Mouse (Mus musculus) cerebellum, postnatal 14 days (tissue): ENCODE results near the gene Il17rc.
A peak's percentile ranks its signal among the peaks of the same experiment; 100 is the strongest.

Source experiments
- DNase-seq, 2 experiments: peaks; one replicate each; pipeline ENCODE4 v3.0.0; 2021; ENCODE audit warnings: mixed read lengths in 2 of 2

Gene Il17rc

GRCm38 (mm10) chr6:113455007-113455406 is 16.2 kb upstream of the Il17rc start:
- DNase-seq: no peak

DNA sequence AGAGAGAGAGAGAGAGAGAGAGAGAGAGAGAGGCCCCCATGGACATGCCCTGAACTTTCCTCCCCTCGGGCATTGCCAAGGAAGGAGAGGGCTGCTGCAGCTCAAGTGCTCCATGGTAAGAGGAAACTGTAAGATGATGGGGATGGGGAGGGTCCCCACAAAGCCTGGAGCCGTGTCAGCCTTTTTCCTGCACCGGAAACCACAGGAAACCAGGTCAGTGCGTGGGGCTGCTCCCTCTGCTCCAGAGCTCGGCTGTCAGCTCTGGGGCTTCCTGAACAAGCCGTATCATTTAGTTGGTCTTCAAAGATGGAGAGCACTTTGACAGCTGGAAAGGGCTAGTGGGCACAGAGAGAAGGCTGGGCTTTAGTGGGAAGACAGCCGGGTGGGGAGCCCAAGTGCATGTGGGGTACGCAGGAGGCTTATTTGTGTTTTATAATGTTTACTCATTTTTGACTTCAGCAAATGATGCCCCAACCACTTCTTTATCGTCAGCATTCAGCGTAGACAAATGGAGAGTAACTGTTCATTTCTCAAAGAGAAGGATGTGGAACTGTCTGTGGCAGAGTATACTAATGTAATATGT is 13.2 kb upstream of the Il17rc start, which contains the start of gene Il17re:
Gene Il17re (plus strand): TSS at position 533 of the 583 bp plus-strand sequence.
- DNase-seq: no peak

DNA sequence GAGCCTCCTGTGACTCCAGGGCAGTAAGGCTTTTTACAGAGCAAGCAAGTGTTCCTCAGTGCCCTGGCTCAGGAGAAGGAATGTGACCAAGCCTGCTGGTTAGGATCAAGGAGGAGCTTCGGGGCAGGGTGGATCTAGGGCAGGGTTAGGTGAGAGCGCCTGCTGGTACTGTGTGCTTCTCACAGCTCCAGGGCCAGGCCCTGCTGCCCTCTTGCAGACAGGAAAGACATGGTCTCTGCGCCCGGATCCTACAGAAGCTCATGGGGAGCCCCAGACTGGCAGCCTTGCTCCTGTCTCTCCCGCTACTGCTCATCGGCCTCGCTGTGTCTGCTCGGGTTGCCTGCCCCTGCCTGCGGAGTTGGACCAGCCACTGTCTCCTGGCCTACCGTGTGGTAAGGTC is 12.6 kb upstream of the Il17rc start:
- DNase-seq: peak; percentile 53 to 56

DNA sequence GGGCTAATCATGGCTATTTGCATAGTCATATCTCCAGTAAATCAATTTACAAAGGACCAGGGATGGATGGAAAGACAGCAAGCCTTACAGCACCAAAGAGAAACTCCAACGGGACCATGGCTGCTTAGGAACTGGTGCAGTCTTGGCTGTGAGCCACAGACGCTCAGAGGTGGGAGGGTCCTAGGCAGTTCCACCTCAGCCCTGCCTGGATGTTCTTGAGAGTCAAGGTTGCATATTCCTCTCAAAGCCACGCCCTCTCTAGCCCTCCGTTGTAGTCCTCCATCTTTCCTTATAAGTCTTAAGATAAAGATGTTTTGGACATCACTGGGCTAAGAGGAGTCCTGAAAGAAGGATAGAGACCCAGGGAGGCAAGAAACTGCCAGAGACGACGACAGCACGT is 7.2 kb upstream of the Il17rc start:
- DNase-seq: no peak

DNA sequence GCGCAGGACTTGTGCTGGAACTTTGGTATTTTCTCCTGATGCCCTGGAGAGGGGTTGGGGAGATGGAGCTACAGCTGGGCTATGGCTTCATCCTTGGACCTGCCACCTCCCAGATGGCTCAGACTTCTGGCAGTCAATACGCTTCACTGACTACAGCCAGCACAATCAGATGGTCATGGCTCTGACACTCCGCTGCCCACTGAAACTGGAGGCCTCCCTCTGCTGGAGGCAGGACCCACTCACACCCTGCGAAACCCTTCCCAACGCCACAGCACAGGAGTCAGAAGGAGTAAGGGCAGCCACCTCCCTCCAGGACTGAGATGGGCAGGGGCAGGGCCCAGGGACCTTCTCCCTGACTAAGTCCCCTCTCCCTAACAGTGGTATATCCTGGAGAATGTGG is 5.6 kb upstream of the Il17rc start:
- DNase-seq: peak; percentile 65 to 75

- no peak for DNase-seq
These were observed 2.7 kb upstream of the Il17rc start for GRCm38 (mm10) chr6:113468512-113468911.

- peak; percentile 77 to 87 for DNase-seq
These were observed 2.2 kb upstream of the Il17rc start for GRCm38 (mm10) chr6:113469021-113469420.

DNA sequence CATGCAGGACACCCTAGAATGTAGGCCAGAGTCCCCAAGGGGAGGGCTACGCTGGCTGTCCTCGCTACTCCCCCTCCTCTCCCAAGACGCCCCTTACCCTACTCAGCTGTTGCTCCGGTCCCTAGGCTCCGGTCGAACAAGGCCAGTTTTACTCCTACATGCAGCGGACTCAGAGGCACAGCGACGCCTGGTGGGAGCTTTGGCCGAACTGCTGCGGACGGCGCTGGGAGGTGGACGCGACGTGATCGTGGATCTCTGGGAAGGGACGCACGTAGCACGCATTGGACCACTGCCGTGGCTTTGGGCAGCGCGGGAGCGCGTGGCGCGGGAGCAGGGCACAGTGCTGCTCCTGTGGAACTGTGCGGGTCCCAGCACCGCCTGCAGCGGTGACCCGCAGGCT is 1.8 kb upstream of the Il17rc start:
- peak; percentile 86 to 93 for DNase-seq

DNA sequence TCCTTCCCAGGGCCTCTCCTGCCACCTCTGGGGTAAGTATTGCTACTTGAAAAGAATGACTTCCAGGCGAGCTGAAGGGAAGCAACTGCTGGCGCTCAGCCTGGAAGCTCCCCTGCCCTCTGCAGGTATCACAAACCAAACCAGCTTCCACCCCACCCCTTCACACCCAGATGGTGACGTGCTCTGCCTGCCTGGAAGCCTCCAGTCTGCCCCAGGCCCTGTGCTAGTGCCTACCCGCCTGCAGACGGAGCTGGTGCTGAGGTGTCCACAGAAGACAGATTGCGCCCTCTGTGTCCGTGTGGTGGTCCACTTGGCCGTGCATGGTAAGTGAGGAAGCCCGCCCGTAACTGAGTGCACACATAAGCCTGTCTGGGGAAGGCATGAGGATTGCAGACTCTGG is 834 bp downstream of the Il17rc start:
- no peak for DNase-seq

- DNase-seq: no peak
These were observed 2.0 kb downstream of the Il17rc start for GRCm38 (mm10) chr6:113473246-113473645.

GRCm38 (mm10) chr6:113473715-113474114 is 2.5 kb downstream of the Il17rc start:
- no peak for DNase-seq

- DNase-seq: no peak
These were observed 6.1 kb downstream of the Il17rc start for GRCm38 (mm10) chr6:113477353-113477752.

DNA sequence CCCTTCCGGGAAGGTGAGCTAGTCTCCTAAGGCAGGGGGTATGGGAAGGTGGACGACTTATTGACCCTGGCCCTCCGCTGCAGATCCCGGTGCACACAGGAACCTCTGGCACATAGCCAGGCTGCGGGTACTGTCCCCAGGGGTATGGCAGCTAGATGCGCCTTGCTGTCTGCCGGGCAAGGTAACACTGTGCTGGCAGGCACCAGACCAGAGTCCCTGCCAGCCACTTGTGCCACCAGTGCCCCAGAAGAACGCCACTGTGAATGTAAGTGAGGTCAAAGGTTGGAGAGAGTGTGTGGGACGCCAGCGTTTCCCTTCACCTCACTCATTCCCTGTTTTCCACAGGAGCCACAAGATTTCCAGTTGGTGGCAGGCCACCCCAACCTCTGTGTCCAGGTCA is 7.7 kb downstream of the Il17rc start:
- no peak for DNase-seq

DNA sequence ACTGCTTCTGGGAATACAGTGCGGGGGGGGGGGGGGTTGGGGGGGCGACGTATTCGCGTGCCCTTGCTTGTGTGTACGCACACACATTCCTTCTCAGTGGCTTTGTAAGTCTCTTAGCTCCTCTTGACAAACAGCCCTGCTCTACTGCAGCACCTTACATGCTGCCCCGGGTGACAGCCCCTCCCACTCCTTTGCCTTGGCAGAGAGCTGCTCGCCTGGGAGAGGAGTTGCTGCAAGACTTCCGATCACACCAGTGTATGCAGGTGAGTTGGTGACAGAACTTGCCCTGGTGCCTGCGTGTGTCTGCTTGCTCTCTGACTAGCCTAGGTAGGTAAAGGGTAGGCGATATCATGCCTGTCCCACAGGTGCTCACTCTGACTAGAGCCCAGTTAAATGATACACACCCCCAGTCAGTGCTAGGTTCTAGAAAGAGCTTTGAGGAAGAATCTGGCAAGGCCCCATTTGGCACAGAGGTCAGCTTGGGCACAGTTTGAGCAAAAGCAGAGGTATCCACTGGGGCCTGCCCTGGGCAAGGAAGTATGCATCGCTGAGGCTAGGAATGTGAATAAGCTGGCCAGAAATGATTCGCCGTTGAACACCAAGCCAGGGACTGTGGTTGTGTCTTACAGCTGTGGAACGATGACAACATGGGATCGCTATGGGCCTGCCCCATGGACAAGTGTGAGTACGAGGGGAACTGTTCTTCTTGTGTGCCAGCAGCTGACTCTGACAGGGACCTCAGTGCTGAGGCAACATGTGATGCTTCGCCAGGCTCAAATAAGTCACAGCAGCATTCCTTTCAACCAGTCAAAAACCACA is 9.5 kb downstream of the Il17rc start:
- no peak for DNase-seq

- DNase-seq: peak; percentile 69 to 75
These were observed 11.4 kb downstream of the Il17rc start for GRCm38 (mm10) chr6:113482477-113483099.

GRCm38 (mm10) chr6:113483100-113483615 is 11.9 kb downstream of the Il17rc start, which contains the start of gene Creld1:
Creld1 (plus strand) TSS chr6:113483297.
- peak; percentile 95 to 96 for DNase-seq

- peak; percentile 56 to 65 for DNase-seq
These were observed 12.5 kb downstream of the Il17rc start for GRCm38 (mm10) chr6:113483729-113484128.

DNA sequence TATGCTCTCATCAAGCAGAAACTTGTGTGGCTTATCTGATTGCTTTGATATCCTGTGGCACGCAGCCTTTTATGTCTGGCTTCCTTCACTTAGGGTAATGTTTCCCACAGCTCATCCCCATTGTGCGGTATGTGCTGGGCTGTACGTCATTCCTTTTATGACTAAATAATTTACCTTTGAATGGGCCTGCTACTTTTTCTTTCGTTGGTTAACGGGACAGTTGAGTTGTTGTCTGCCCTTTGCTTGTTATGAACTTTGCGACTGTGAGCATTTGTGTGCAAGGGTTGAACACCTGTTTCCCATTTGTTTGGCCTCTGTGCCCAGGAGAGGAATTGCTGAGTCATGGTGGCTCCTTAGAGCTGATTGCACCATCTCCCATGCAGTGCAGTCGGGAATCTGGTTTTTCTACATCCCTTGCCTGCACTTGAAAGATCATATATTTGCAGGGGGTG is 15.9 kb downstream of the Il17rc start:
- DNase-seq: no peak

DNA sequence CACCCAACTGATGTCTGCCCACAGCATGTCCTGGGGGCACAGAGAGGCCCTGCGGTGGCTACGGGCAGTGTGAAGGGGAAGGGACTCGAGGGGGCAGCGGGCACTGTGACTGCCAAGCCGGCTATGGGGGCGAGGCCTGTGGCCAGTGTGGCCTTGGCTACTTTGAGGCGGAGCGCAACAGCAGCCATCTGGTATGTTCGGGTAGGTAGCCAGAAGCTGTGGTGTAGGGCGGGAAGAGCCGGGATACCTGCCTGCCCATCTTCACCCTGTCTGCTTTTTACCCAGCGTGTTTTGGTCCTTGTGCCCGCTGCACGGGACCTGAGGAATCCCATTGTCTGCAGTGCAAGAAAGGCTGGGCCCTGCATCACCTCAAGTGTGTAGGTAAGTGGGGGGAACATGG is 18.2 kb downstream of the Il17rc start:
- no peak for DNase-seq

DNA sequence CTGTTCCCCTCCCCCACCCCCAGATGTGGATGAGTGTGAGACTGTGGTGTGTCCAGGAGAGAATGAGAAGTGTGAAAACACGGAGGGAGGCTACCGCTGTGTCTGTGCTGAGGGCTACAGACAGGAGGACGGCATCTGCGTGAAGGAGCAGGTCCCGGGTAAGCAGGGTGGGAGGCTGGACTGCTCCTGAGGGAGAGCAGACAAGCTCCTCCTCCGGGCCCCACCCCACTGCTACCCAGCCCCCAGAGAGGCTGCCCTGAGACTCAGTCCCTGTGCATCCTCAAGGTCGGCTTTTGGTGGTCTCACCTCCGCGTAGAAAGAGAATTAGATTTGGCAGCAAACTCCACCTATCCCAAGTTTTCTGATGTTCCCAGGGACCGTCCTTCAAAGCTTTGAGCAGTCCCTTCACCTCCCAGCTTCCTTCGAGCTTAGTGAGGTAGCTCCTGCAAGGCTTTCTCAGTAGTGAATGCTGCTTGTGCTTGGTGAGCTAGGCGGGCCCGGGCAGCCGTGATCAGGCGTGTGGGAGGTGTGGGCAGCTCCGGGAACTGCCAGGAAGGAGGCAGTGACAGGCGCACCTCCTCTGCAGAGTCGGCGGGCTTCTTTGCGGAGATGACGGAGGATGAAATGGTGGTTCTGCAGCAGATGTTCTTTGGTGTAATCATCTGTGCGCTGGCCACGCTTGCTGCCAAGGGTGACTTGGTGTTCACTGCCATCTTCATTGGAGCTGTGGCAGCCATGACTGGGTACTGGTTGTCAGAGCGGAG is 21.1 kb downstream of the Il17rc start:
- no peak for DNase-seq

DNA sequence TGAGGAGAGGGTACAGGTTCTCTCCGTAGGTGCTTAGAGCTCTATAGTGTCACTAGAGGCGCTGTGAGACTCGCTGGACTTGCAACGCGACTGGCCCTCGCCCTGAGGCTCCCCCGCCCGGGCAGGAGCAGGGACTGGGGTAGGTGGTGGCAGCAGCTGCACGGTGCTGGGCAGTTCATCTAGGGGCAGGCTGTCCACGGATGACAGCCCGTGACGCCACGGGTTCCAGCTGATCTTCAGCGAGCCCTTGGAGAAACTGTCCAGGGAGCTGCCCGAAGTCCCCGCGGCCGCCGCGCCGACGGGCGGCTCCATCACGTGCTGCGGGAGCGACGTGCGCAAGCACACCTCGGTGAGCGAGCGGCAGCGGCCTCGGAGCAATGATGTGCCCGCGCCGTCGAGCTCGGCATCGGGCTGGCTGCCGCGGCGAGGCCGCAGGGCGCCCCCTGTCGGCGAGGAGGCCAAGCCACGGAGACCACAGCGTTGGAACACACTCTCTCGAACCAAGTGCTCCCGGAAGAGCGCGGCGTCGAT is 23.1 kb downstream of the Il17rc start:
- peak; percentile 78 to 86 for DNase-seq

GRCm38 (mm10) chr6:113495071-113495675 is 23.9 kb downstream of the Il17rc start:
- peak in 1 of 2 experiments; percentile 52 for DNase-seq
